Mouse (Mus musculus) spleen, adult 2 months (tissue): ENCODE data around the gene Trim54. TPM values are rescaled to one million over a fixed set of nuclear protein-coding genes. Genes with fewer than 3 reads are reported as not detected.

Experiments
- DNase-seq, 2 experiments: peaks; one replicate each; pipeline versions ENCODE4 v3.0.0 to v3.0.0-alpha.2; 2012 to 2021; ENCODE audit warnings: low spot score in 2 of 2, low read depth in 1 of 2
- H3K27ac ChIP-seq: fragments of 200-500 bp; 2 replicates; pipeline ENCODE4 v1.5.1; 2012; ENCODE audit warnings: low read length, inconsistent platforms; ENCODE audit not compliant: insufficient read depth
- H3K27me3 ChIP-seq: fragments of 200-500 bp; 2 replicates; pipeline ENCODE4 v1.6.1; 2012; ENCODE audit warnings: mild to moderate bottlenecking, moderate library complexity, low read length, inconsistent platforms; ENCODE audit not compliant: control insufficient read depth, insufficient read depth
- H3K36me3 ChIP-seq: fragments of 200-500 bp; 2 replicates; pipeline ENCODE4 v1.6.1; 2012; ENCODE audit warnings: mild to moderate bottlenecking, low read length, inconsistent platforms; ENCODE audit not compliant: control insufficient read depth, insufficient read depth
- H3K4me1 ChIP-seq: fragments of 200-500 bp; 2 replicates; pipeline ENCODE4 v1.6.1; 2011; ENCODE audit warnings: inconsistent platforms; ENCODE audit not compliant: control insufficient read depth, insufficient read depth, insufficient read length
- H3K4me3 ChIP-seq: fragments of 200-500 bp; 2 replicates; pipeline ENCODE4 v1.5.1; 2011; ENCODE audit warnings: mild to moderate bottlenecking, inconsistent platforms; ENCODE audit not compliant: insufficient read depth, insufficient read length; ENCODE audit errors: extremely low read depth
- CTCF ChIP-seq: fragments of 200-500 bp; IDR thresholded peaks from 2 replicates; pipeline ENCODE4 v1.5.1; 2011; ENCODE audit warnings: mild to moderate bottlenecking, inconsistent platforms; ENCODE audit not compliant: insufficient read depth, insufficient read length, insufficient replicate concordance; ENCODE audit errors: extremely low read depth
- POLR2A ChIP-seq: fragments of 200-500 bp; IDR thresholded peaks from 2 replicates; pipeline ENCODE4 v1.6.1; 2011; ENCODE audit warnings: low read depth, low read length, inconsistent platforms
- WGBS: fragments of 180-500 bp; shearing (Covaris S2); methylation state at CpG from one replicate; pipeline ENCODE4 v1.1.7; 2018; 5-methylcytosine and 5-hydroxymethylcytosine counted together
- polyA plus RNA-seq: library from polyadenylated mRNA; depleted of rRNA; stranded (reverse); fragments of >200 nt; gene quantifications from 2 replicates; pipeline ENCODE4 v1.2.3, GENCODE M21; 2012

The Trim54 gene
- polyA plus RNA-seq, 1 experiment = not detected

DNA sequence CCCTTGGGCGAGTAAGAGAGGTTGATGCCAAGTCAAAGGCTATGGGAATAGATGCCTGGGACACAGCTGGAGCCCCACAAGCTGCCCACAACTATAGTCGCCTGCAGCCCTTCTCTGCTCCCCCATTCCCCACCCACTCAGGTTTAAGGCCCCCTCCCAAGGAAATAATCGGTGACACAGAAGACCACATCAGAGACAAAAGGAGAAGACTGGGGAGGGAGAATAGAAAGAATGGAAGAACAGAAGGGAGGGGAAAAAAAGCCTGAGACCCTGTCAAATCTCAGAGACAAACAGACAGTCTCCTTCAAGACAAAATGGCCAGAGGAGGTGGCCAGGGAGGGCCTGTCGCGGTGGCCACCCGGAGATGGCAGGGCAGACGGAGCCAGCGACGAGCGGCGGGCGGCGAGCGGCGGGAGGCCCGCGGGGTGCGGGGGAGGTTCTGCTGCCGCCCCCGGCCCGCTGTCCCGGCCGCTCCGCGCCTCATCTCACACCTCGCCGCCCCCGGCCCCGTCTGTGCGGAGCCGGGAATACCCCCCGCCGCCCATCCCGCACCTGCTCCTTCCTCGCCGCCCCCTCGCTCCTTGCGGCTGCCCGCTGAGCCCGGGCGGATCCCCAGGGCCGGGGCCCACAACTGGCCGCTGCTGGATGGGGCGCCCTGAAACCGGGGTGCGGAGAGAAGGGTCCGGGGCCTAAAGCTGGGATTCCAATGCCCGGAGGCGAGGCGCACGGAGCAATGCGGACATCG, 24.1 kb upstream of the Trim54 start:
- no peak overlapping the region for H3K27ac ChIP-seq
- WGBS = 10% methylated on average over 47 of the region's 53 CpGs
- H3K4me1 ChIP-seq = peaks cover 22% of the 10 kb centered on the region
- peak in 1 of 2 experiments; percentile 3 for DNase-seq
- no peak for TF ChIP-seq POLR2A
- no peak for TF ChIP-seq CTCF
- no peaks in the 10 kb centered on the region for H3K36me3 ChIP-seq
- H3K27me3 ChIP-seq = peaks cover 29% of the 10 kb centered on the region
- peak overlapping the region; percentile 32; the same call in 1 of the 2 replicates for H3K4me3 ChIP-seq

DNA sequence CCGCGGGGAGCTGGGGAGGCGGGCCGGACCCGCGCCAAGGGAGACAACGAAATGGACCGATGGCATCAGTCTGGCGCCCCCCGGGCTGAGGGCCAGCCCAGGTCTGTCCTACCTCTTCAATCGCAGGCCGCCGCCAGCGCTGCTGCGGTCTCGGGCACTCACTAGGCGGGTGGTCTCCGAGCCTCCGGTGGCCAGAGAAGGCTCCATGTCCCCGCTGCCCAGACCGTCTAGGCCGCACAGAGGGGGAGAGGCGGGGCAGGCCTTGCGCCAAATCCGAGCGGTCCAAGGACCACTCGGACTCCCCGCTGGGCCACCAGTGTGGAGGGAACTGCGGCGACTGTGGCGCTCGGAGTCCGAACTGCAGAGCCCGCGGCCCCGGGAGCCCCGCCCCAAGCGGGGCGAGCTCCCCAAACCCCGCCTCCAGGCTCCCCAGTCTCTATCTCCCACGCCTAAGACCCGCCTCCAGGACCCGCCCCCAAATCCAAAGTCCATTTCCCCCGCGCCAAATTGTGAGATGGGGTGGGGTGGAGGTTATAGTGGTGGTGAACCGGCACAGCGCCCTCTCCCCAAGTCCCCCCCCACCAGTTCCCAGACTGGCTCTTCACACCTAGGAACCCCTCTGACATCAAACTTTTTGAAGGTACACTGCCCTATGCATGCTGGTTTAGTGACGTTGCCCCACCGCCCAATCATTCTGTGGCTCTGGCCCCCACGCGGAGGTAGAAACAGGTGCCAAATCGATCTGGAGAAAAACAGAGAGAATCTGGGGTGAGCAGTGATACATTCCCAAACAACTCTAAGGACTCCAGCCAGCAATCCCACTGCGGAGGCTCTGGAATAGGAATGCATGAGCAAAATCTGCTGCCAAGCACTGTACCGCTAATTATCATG, 23.1 kb upstream of the Trim54 start:
- peak in 1 of 2 experiments; percentile 31 for DNase-seq
- TF ChIP-seq CTCF = no peak
- Histone ChIP-seq H3K4me1 (peaks cover 22% of the 10 kb centered on the region), H3K4me3 (peak overlapping the region; percentile 32; the same call in 1 of the 2 replicates), H3K27me3 (peaks cover 30% of the 10 kb centered on the region), H3K36me3 (no peaks in the 10 kb centered on the region), H3K27ac (no peak overlapping the region)
- 3% methylated on average over 48 of the region's 54 CpGs for WGBS

DNA sequence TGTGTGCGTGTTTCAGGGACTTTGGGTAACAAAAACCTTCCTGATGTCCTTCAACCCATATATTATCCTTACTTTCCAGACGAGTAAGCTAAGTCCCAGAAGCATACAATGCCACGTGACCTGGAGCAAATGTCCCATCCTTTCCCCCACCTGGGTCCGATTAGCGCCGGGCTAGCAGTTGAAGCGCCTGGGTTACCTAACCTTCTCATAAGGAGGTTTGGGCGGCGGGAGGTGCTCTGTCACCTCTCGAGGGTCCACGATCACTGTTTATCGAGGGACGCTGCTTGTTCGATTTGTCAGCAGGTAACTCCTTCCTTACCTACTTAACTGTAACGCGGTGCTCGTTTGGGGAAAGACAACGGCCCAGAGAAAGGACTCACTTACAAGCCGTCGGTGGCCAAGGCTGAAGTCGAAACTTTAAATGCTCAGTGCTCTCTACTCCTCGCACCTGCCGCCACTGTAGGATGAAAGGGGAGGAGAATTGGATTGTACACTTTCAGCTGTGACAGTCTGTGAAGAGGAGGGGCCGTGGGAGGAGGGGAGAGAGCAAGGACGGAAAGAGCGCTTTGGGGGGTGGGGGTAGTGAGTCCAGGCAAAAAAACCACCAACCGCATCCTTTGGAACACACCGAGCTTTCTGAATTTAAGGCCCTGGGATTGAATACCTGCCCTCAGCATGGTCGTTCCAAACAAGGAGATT, 22.3 kb upstream of the Trim54 start:
- H3K36me3 ChIP-seq = no peaks in the 10 kb centered on the region
- no peak for DNase-seq
- H3K4me1 ChIP-seq = peaks cover 22% of the 10 kb centered on the region
- WGBS = 5% methylated on average over 29 of the region's 29 CpGs
- H3K27ac ChIP-seq = no peak overlapping the region
- peak overlapping the region; percentile 45 for H3K4me3 ChIP-seq
- H3K27me3 ChIP-seq = peaks cover 30% of the 10 kb centered on the region
- TF ChIP-seq POLR2A (no peak), CTCF (no peak)

DNA sequence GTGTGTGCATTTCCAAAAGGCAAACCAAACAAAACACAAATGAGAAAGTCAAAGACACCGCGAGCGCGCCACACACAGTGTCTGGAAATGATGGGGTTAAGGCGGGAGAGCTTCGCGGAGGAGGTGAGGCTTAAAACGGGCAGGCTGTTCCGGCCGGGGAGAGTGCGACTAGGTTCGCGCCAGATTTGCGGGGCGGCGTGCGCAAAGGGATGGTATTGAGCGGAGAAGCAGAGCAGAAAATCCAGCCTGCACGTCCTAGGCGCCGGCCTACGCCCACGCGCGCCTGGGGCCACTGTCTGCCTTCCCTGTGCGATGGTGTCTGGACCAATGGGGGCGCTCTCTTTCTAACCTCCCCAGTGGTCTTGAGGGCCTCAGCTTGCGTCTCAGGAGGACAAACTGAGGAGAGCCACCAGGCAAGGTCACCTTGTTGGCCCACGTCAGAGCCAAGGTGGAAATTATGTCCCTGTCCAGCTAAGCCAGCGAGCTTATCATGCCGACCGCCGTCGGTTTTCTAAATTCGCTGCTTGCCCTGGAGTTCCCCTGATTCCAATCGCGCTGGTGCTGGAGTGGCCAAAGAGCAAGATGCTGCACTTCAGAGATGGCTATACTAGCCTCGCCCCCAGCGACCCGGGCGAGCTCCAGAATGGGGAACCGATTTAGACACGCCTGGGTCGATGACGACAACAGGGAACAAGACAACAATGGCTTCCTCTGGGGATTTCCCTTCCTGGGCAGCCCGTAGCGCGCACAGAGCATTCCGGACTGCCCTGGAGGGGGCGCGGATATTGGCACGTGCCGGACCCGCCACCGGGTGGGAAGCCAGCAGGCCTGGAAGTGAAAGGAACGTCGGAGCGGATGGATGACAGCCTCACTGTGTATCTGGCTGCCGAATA, 21.5 kb upstream of the Trim54 start:
- peaks cover 22% of the 10 kb centered on the region for H3K4me1 ChIP-seq
- TF ChIP-seq CTCF (no peak), POLR2A (no peak)
- H3K27ac ChIP-seq = no peak overlapping the region
- peaks cover 32% of the 10 kb centered on the region for H3K27me3 ChIP-seq
- no peaks in the 10 kb centered on the region for H3K36me3 ChIP-seq
- peak; percentile 65 for DNase-seq
- WGBS = 1% methylated on average over 59 of the region's 59 CpGs
- H3K4me3 ChIP-seq = peak overlapping the region; percentile 45

DNA sequence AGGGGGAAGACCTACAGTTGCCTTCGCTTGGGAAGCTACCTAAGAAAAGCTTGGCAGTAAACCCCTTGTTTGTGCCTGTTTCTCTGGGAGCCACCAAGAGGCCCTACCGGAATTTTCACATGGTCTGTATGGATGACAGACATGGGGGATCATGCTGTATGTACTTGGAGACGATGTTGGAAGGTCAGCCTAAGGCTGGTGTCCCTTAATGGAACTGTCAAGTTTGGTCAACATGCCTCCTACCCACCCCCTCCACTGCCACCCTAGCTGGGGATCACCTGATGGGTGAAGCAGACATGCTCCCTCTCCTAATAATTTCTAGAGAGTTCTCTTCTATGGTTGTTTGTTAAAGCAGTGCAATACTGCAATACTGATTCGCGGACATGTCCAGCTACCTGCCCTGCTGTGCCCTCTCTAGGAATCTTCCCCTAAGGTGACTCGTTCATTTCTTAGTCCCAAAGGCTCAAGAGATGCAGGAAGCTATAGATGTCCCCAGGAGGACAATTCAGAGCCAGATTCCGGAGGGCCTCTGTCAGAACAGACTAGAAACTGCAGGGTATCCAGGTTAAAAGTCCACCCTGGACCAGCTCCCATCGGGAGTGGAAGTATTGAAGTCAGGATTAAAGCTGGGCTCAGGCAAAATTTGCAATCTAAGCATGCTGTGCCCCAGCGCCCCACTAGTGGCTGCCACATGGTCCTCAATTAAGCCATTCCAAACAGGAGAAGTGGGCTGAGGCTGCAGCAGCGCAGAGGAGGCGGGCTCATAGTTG, 20.6 kb upstream of the Trim54 start:
- H3K27ac ChIP-seq = no peak overlapping the region
- peak overlapping the region; percentile 45; the same call in 1 of the 2 replicates for H3K4me3 ChIP-seq
- no peak for DNase-seq
- 41% methylated on average over 11 of the region's 11 CpGs for WGBS
- TF ChIP-seq POLR2A (no peak), CTCF (no peak)
- no peaks in the 10 kb centered on the region for H3K36me3 ChIP-seq
- peaks cover 32% of the 10 kb centered on the region for H3K27me3 ChIP-seq
- peaks cover 22% of the 10 kb centered on the region for H3K4me1 ChIP-seq
